Mouse (Mus musculus) forebrain, postnatal 0 days (tissue): ENCODE results near the gene Foxn3. TPM values are rescaled to one million over a fixed set of nuclear protein-coding genes. Genes with fewer than 3 reads are reported as not detected.
A peak's percentile ranks its signal among the peaks of the same experiment; 100 is the strongest.

Experiments used
- ATAC-seq: fragments of 200-750 bp; cut with Nextera tagmentation; 2 replicates; pipeline ENCODE4 v1.8.0; 2017; ENCODE audit warnings: mild to moderate bottlenecking, moderate library complexity
- DNase-seq: peaks from one replicate; pipeline ENCODE4 v3.0.0-alpha.2; 2015
- H3K27ac ChIP-seq: fragments of 300-500 bp; sonication (generic); 2 replicates; pipeline ENCODE4 v1.5.1; 2014; ENCODE audit warnings: low read depth, mild to moderate bottlenecking, antibody characterized with exemption, low read length, moderate library complexity, mixed read lengths
- H3K27me3 ChIP-seq: fragments of 300-500 bp; sonication (generic); 2 replicates; pipeline ENCODE4 v1.6.1; 2014; ENCODE audit warnings: mild to moderate bottlenecking, low read length, mixed read lengths; ENCODE audit not compliant: insufficient read depth
- H3K36me3 ChIP-seq: fragments of 300-500 bp; sonication (generic); 2 replicates; pipeline ENCODE4 v1.6.1; 2014; ENCODE audit warnings: mild to moderate bottlenecking, moderate library complexity; ENCODE audit not compliant: insufficient read depth
- H3K4me1 ChIP-seq: fragments of 300-500 bp; sonication (generic); 2 replicates; pipeline ENCODE4 v1.6.1; 2014; ENCODE audit warnings: antibody characterized with exemption; ENCODE audit not compliant: insufficient read depth
- H3K4me2 ChIP-seq: fragments of 300-500 bp; sonication (generic); 2 replicates; pipeline ENCODE4 v1.6.1; 2014; ENCODE audit warnings: low read depth, mild to moderate bottlenecking, moderate library complexity
- H3K4me3 ChIP-seq: fragments of 300-500 bp; sonication (generic); 2 replicates; pipeline ENCODE4 v1.5.1; 2014; ENCODE audit warnings: low read depth, low read length, mixed read lengths
- H3K9ac ChIP-seq: fragments of 300-500 bp; sonication (generic); 2 replicates; pipeline ENCODE4 v1.6.1; 2014; ENCODE audit warnings: mild to moderate bottlenecking
- H3K9me3 ChIP-seq: fragments of 300-500 bp; sonication (generic); 2 replicates; pipeline ENCODE4 v1.6.1; 2016; ENCODE audit warnings: low read length
- CTCF ChIP-seq: sonication (generic); IDR thresholded peaks from 2 replicates; pipeline ENCODE4 v1.5.1; 2016; ENCODE audit warnings: antibody characterized with exemption, control low read depth, low read depth
- WGBS: fragments of 180-500 bp; shearing (Covaris S2); extraction: QIAGEN DNeasy Blood & Tissue Kit; methylation state at CpG from one replicate; pipeline ENCODE4 v1.1.7; 2014; 5-methylcytosine and 5-hydroxymethylcytosine counted together
- polyA plus RNA-seq: library from polyadenylated mRNA; unstranded; fragments of >200 nt; fragmentation: Nextera tagmentation; extraction: Ambion mirVana; gene quantifications from 2 replicates; pipeline ENCODE4 v1.2.1, GENCODE M21; 2015
- total RNA-seq: library from RNA; depleted of rRNA; stranded (reverse); fragments of >200 nt; gene quantifications from 2 replicates; pipeline ENCODE4 v1.2.3, GENCODE M21; 2014

Gene Foxn3
- total and polyA plus RNA-seq, 2 experiments from 2014 or later = 32.8 to 61.3 TPM

DNA sequence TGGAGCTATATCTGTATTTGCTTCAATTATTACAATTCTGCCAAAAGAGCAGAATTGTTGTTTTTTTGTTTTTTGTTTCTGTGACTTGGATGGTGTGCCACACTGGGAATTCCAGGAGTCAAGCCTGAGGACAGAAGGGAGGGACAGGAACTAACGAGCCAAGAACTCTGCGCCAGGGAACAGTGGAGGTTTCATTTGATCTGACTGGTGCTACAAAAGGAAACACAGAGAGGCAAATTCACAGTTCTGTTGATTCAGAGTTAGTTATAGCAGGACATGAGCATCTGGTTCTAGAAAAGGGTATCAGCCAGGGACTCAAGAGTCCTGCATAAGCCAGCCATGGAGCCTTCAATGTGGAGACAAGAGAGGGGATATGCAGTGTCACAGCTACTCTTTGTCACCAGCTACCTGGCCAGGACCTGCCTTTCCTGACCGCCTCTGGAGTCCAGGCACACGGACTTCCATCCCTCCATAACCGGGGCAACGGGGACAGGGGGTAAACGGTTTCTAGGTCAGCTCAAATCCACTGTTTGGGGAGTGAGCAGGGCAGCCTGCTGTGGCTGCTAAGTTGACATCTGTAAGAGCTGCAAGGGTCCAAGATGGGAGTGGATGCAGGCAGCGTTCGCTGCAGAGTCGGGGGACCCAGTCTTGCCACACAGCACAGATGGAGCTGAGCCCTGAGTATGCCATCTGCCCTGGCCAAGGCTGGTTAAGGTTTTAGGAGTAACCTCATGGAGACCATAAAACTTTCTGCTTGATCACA lies 316.2 kb downstream of the Foxn3 start:
- H3K9ac ChIP-seq = no peak overlapping the region
- no peak for ATAC-seq

DNA sequence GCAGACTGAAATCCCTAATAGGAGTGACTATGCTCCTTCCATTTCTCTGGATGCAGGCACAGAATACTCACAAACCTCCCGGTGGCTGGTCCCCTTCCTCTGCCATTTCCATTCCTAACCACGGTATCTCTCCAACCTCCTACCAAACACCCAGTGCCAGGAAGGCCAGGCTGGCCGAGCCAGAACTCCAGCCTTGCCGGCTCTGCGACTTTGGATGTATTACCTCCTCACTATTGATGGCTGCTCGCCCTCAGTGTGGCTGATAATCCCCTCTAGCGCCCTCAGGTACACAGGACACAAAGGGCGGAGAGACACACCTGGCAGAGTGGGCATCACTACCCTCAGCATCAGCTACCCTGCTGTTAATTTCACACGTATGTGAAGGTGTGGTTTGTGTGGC lies 318.7 kb downstream of the Foxn3 start:
- Histone ChIP-seq H3K4me2 (no peak overlapping the region), H3K27ac (no peak overlapping the region), H3K4me1 (peaks cover 5% of the 10 kb centered on the region; the same call in 1 of the 2 replicates), H3K27me3 (no peaks in the 10 kb centered on the region), H3K4me3 (no peak overlapping the region), H3K9ac (no peak overlapping the region), H3K9me3 (no peaks in the 10 kb centered on the region), H3K36me3 (no peaks in the 10 kb centered on the region)
- ATAC-seq = no peak
- 86% methylated on average over 9 of the region's 9 CpGs for WGBS
- DNase-seq = no peak
- no peak for TF ChIP-seq CTCF

More for the DNA sequence above, 316.2 kb downstream of the Foxn3 start:
- H3K36me3 ChIP-seq = no peaks in the 10 kb centered on the region
- H3K27me3 ChIP-seq = no peaks in the 10 kb centered on the region
- WGBS = 54% methylated on average over 10 of the region's 10 CpGs
- H3K27ac ChIP-seq = no peak overlapping the region
- H3K9me3 ChIP-seq = no peaks in the 10 kb centered on the region
- DNase-seq = no peak
- H3K4me2 ChIP-seq = no peak overlapping the region
- no peak for TF ChIP-seq CTCF
- H3K4me3 ChIP-seq = no peak overlapping the region
- H3K4me1 ChIP-seq = no peaks in the 10 kb centered on the region

DNA sequence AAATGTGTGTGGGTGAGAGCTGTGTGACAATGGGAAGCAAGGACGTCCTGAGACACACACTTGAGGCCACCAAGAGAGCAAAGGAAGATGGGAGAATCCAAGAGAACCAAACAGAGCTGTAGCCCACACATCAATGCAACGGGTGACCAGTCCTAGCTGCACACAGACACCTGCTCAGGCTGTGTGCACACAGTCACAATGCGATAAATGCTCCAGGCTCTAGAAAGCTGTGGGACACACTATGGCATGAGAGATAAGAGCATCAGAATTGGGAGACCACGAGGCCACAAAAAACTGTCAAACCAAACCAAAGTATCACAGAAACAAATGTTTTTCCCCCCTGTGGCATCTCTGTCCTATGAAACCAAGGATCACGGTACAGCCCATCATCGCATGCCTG lies 319.1 kb downstream of the Foxn3 start:
- no peak for ATAC-seq

DNA sequence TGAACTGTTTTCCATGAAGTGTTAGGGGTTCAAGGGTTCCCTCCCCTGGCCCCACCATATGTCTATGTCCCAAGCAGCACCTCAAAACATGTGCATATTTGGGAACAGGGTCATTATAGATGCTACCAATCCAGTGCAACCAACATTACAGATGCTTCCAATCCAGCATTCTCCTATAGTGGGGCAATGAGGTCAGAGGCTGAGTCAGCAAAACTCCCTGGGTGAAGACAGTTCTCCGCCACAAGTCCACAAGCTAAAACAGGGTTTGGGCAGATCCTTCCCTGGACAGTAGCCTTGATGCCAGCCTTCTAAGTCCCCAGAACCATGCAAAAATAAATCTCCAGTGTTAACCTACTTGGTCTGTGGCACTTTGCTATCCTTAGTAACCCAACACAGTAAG lies 320.1 kb downstream of the Foxn3 start:
- WGBS = 96% methylated on average over 1 of the region's 1 CpGs
- ATAC-seq = no peak
- no peak for TF ChIP-seq CTCF

More for the DNA sequence above, 319.1 kb downstream of the Foxn3 start:
- no peak for DNase-seq
- Histone ChIP-seq H3K27me3 (no peaks in the 10 kb centered on the region), H3K4me2 (no peak overlapping the region), H3K9ac (no peak overlapping the region), H3K27ac (no peak overlapping the region), H3K4me3 (no peak overlapping the region), H3K4me1 (peaks cover 9% of the 10 kb centered on the region), H3K36me3 (no peaks in the 10 kb centered on the region), H3K9me3 (no peaks in the 10 kb centered on the region)
- WGBS = 94% methylated on average over 6 of the region's 6 CpGs
- TF ChIP-seq CTCF = no peak

DNA sequence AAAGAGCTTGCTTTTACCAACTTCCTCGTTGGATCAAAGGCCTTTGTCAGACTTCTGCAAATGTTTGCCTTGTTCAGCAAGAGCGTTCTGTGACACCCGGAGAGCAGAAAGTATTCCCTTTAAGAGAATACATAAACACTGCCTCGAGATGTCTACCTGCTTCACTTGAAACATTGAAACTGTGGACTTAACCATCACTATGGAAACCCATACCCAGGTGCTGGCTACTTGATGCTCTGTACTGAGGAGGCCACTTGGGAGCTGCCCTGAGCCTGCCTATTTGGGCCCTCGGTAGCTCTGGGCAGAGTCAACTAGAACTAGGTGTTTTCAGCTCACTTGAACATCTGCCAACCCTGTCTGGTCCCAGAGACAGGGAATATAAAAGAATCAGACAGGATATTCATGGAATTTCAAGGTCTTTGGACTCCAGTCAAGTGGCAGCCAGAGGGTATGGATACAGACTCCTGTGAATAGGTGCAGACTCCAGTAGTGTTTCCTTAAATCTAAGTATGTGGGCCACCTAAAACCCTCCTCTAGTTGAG lies 323.1 kb downstream of the Foxn3 start:
- TF ChIP-seq CTCF = no peak
- Histone ChIP-seq H3K4me1 (peaks cover 19% of the 10 kb centered on the region), H3K27ac (0 out of 2 replicates have a peak overlapping the region, but pooled peaks have one; percentile 22), H3K4me3 (no peak overlapping the region), H3K36me3 (no peaks in the 10 kb centered on the region), H3K9me3 (no peaks in the 10 kb centered on the region), H3K27me3 (no peaks in the 10 kb centered on the region), H3K4me2 (no peak overlapping the region), H3K9ac (no peak overlapping the region)
- 23% methylated on average over 5 of the region's 5 CpGs for whole genome bisulfite sequencing
- no peak for ATAC-seq
- no peak for DNase-seq

More for the DNA sequence above, 320.1 kb downstream of the Foxn3 start:
- Histone ChIP-seq H3K4me2 (no peak overlapping the region), H3K9me3 (no peaks in the 10 kb centered on the region), H3K4me1 (peaks cover 13% of the 10 kb centered on the region), H3K36me3 (no peaks in the 10 kb centered on the region), H3K9ac (no peak overlapping the region), H3K4me3 (no peak overlapping the region), H3K27ac (no peak overlapping the region), H3K27me3 (no peaks in the 10 kb centered on the region)
- no peak for DNase-seq

DNA sequence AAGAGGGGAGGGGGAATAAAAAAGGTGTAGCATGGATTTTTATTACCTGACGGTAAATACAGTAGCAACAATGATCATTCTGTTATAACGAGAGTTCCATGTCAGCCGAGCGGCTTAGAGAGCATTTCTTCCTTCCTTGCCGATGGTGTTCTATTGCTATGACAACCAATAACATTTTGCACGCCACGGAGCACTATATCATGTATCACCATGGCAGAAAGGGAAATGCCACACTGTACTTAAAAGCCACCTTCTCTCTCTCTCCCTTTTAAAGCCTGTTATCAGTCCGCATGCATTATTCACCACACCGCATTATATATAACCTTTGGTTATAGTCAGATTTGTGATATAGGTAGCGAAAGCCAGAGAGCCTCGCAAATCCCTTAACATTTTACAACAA lies 323.6 kb downstream of the Foxn3 start:
- H3K4me2 ChIP-seq = peak overlapping the region; percentile 29
- peaks cover 24% of the 10 kb centered on the region for H3K4me1 ChIP-seq
- no peaks in the 10 kb centered on the region for H3K36me3 ChIP-seq
- 38% methylated on average over 11 of the region's 11 CpGs for WGBS
- no peak for TF ChIP-seq CTCF
- no peaks in the 10 kb centered on the region for H3K27me3 ChIP-seq
- H3K9ac ChIP-seq = no peak overlapping the region
- H3K9me3 ChIP-seq = no peaks in the 10 kb centered on the region
- DNase-seq = peak; percentile 73
- H3K27ac ChIP-seq = peak overlapping the region; percentile 46; the same call in 1 of the 2 replicates
- H3K4me3 ChIP-seq = no peak overlapping the region
- peak; percentile 89 for ATAC-seq

DNA sequence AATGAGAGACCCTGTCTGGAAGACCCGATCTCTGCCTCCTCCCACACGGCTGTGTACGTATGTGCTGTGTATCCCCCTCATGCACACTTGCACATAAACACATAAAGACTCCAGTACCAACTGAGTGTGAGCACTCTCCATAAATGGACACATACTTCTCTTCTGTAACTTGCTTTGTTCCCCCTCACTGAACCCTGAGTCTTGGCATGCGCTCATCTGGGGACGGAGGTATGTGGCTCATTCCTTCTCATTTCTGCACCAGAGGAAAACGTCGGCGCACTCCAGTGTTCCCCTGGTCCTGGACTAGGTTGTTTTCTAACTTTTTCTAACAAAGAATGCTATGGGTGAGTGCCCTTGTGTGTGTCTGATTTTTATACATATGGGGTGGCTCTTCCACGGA lies 325.9 kb downstream of the Foxn3 start:
- H3K27ac ChIP-seq = no peak overlapping the region
- DNase-seq (no peak), ATAC-seq (no peak)
- H3K4me1 ChIP-seq = peaks cover 26% of the 10 kb centered on the region
- no peaks in the 10 kb centered on the region for H3K9me3 ChIP-seq
- H3K36me3 ChIP-seq = no peaks in the 10 kb centered on the region
- no peaks in the 10 kb centered on the region for H3K27me3 ChIP-seq
- no peak overlapping the region for H3K4me2 ChIP-seq
- H3K9ac ChIP-seq = no peak overlapping the region
- H3K4me3 ChIP-seq = no peak overlapping the region
- TF ChIP-seq CTCF = no peak
- WGBS = 76% methylated on average over 9 of the region's 9 CpGs
